Mouse (Mus musculus): ENCODE data around the gene Hdac9. TPM values are rescaled to one million over a fixed set of nuclear protein-coding genes. Genes with fewer than 3 reads are reported as not detected.

The Hdac9 gene
- total RNA-seq, 2 experiments from 2014 or later = 9.7 to 10.4 TPM

- DNase-seq (ENCODE audit: low spot score) = no peak
Measured at GRCm38 (mm10) chr12:34808180-34808579, 108.7 kb downstream of the Hdac9 start.

GRCm38 (mm10) chr12:34806528-34806927, 110.4 kb downstream of the Hdac9 start:
- no peak for DNase-seq (ENCODE audit: low spot score)

GRCm38 (mm10) chr12:34803721-34804120, 113.2 kb downstream of the Hdac9 start:
- no peak for DNase-seq (ENCODE audit: low spot score)

DNA sequence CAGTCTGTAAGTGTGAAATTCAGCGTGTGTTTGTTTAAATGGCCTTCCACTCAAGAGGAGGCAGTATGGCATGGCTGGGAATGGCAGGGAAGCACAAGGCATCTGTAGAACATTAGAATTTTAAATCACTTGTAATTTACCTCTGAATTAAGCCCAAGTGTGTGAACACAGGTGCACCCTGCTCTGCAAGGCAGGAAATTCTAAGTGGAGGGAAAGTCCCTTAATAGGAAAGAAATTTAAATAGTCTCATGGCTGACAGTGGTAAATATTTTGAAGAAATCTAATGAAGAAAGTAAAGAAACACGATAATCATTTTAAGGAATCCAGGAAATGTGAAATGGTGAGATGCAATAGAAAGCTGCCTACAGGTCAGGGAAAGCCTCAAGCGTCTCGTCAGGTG, 114.6 kb downstream of the Hdac9 start:
- DNase-seq (ENCODE audit: low spot score) = no peak

DNA sequence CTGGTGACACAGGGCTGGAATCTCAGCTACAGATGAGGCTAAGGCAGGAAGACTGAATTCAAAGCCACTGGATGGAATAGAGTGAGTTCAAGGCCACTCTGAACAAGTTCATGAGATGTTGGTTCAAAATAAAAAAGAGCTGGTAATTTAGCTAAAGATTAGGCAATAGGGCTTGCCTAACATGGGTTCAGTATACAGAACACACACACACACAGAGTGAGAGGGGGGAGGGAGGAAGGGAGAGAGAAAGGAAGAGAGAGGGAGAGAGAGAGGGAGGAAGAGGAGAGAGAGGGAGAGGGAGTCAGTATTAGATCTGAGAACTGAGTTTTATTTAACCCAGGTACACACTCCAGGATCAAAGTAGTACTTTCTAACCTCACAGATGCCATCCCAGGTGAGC, 115.1 kb downstream of the Hdac9 start:
- DNase-seq (ENCODE audit: low spot score) = no peak

GRCm38 (mm10) chr12:34797389-34797788, 119.5 kb downstream of the Hdac9 start:
- DNase-seq (ENCODE audit: low spot score) = no peak

- no peak for DNase-seq (ENCODE audit: low spot score)
Measured at GRCm38 (mm10) chr12:34795487-34795886, 121.4 kb downstream of the Hdac9 start.

- no peak for DNase-seq (ENCODE audit: low spot score)
Measured at GRCm38 (mm10) chr12:34792113-34792452, 124.8 kb downstream of the Hdac9 start.

GRCm38 (mm10) chr12:34791213-34792112, 125.4 kb downstream of the Hdac9 start:
- no peak for DNase-seq (ENCODE audit: low spot score)

- no peak for DNase-seq (ENCODE audit: low spot score)
Measured at GRCm38 (mm10) chr12:34789031-34789982, 127.6 kb downstream of the Hdac9 start.

DNA sequence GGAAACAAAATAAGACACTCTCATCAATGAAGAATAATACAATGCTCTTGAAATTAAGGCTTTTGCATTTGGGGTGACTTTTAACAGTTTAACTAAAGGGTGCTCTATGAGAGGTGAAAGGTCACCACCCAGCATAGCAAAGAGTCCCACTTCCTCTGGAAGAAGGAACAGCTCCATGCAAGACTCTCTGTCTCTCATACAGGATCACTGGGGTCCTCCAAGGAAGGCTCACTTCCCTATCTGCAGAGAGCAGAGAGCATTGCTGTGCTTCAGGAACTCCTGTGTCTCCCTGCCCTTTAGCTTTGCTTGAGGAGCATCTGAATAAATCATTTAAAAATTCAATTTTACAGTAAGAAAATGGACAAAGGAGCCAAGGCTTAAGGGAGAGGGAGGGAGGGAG, 129.5 kb downstream of the Hdac9 start:
- no peak for DNase-seq (ENCODE audit: low spot score)

GRCm38 (mm10) chr12:34783574-34783973, 133.3 kb downstream of the Hdac9 start:
- DNase-seq (ENCODE audit: low spot score) = no peak

- no peak for DNase-seq (ENCODE audit: low spot score)
Measured at GRCm38 (mm10) chr12:34779368-34779957, 137.4 kb downstream of the Hdac9 start.

- DNase-seq (ENCODE audit: low spot score) = peak; percentile 3
Measured at GRCm38 (mm10) chr12:34776170-34776569, 140.7 kb downstream of the Hdac9 start.

- no peak for DNase-seq (ENCODE audit: low spot score)
Measured at GRCm38 (mm10) chr12:34774071-34774470, 142.8 kb downstream of the Hdac9 start.

- DNase-seq (ENCODE audit: low spot score) = no peak
Measured at GRCm38 (mm10) chr12:34767226-34767775, 149.6 kb downstream of the Hdac9 start.

DNA sequence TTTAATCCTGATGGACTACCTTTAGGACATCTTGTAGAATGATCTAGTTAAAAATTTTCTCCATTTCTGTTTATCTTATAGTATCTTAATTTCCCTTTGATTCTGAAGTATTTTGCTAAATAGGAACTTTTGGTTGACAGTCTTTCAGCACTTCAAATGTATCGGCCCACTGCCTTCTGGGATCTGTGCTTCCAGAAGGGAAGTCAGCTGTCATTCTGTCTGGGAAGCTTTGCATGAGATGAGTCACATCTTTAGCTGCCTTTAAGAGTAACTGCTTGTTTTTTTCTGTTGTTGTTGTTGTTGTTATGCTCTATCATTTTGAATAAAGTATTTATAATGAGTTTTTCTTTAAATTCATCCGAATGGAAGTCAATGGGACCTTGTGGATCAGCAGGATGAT, 169.6 kb downstream of the Hdac9 start:
- no peak for DNase-seq (ENCODE audit: low spot score)

DNA sequence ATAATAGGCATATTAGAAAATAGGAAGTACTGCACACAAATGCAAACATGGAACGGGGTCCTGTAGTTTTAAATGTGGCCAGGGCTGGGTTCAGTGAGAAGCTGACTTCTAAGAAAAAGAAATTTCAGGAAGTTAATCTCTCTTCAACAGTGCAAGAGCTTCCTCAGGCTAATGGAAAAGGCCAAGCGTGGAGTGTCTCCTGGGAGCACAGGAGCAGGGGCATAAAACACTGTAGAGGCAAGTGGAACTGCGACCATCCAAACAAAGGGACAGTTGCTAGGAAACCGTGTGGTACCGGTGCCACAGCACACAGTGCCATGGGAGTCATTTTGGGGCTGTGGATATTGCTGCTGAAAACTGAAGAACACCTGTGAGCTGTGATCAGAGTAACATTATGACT, 191.7 kb downstream of the Hdac9 start:
- no peak for DNase-seq (ENCODE audit: low spot score)

DNA sequence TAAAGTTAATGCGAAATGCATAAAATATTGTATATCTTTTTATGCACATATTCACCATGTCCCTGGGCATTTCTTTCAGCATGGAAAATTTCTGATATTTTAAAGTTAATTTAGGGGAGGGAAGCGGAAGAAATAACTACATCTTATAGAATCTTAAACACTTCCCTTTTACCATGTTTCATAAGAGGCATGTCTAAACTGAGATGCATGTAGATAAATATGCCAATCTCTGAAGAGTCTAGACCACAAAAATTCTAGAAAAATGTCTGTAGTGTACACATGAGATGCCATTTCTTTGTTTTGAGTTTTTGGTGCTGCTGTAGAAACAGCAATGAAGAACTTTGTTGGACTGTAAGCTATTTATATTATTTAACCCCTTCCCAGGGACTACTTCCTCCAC, 192.6 kb downstream of the Hdac9 start:
- DNase-seq (ENCODE audit: low spot score) = no peak

DNA sequence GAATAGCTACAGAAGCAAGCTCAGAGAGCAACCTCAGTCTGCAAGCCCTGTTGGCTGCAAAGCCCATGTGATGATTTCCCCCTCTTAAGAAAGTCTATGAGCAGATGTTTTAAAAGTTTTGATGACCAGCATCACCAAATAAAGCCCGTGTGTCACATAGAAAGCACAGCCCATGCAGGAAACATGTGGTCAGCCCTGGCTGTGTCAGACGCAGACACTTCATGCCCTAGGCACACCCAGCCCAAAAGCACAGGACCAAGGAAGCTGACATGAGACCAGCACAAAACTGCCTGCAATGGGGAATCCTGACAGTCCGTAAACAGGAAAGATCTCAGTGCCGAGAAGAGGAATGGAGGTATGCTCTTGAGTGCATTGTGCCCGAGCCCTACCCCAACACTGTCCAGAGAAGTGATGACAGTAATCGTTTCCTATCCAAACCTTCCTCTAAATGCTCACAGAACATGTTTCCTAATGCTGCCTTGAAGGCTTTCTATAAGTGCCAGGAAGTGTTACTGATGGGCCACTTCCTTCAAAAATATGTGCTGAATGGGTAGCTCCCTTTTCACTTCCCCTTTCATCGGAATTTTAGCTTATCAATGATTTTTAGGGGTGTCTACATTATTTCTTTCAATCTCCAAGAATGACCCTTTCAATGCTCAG, 193.9 kb downstream of the Hdac9 start:
- DNase-seq (ENCODE audit: low spot score) = no peak

GRCm38 (mm10) chr12:34720906-34721305, 196.0 kb downstream of the Hdac9 start:
- no peak for DNase-seq (ENCODE audit: low spot score)

Measured in gastrocnemius, adult 18-20 months (tissue).